In the genomic region with DNA sequence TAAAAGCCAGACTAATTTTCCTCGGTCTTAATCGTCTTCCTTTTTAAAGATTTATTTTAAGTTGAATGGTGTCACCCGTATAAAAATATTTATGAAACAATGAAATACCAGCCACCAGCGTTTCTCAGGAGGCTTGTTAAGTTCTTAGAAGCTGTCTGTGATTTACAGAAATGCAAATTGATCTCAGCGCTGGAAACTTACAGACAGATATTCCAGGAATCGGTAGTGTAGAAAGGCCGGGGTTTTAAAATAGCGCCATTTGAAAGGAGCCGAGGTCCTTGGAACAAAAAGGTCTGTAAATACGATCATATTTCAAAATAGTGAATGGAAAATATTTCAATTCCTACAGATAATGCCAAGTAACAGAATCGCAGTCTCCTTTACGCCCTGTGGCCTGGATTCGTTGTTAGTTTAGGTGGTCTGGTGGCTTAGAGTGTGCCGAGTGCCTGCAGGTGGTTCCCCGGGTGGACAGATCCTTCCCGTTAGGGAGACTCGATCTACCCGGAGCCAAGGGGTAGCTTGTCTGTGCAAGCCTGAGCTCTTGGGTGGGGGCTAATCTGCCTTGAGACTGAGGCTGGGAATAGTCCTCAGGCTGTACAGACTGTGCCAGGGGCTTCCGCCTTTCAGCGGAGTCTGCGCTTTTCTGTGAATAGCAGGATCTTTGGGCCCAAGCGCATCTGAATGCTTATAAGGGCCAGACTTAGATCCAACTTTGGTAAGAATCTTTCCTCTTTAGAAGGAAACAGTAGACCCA, we compare ENCODE assay signal across 8 mouse cellular contexts. TPM values are rescaled to one million over a fixed set of nuclear protein-coding genes. Genes with fewer than 3 reads are reported as not detected.
DNase-seq lines count a peak whose midpoint lies in the region; ATAC-seq and TF ChIP-seq lines count a peak whose summit lies in the region.

No protein-coding gene starts in this region.

- WGBS in intestine, embryonic 15.5 days = 2% methylated on average over 22 of the region's 22 CpGs
- 1% methylated on average over 22 of the region's 22 CpGs for WGBS in limb, embryonic 14.5 days

- H3K4me2 ChIP-seq in intestine, embryonic 15.5 days (replicated peaks) = peak overlapping the region; percentile 87
- H3K4me2 ChIP-seq in limb, embryonic 14.5 days (replicated peaks; ENCODE audit: low read depth, low read length, severe bottlenecking) = peak overlapping the region; percentile 71
- H3K4me2 ChIP-seq in myocyte (ENCODE audit: low read depth) = peak overlapping the region; percentile 76

- DNase-seq in frontal cortex, postnatal 10 days (ENCODE audit: low spot score in 2 of 2) = peak; percentile 18 to 33
- no peak for DNase-seq in frontal cortex, postnatal 25 days (ENCODE audit: low spot score in 2 of 2)
- peak; percentile 27 for DNase-seq in cerebellum, adult 9-11 months
- DNase-seq in gastrocnemius, adult 8-10 months (ENCODE audit: low spot score in 2 of 2) = peak; percentile 39 to 47
- peak; percentile 52 for DNase-seq in limb, embryonic 14.5 days (ENCODE audit: low spot score)
- no peak for DNase-seq in thymus, postnatal 25 days

- H3ac ChIP-seq in myocyte (ENCODE audit: control insufficient read depth, insufficient read length) = peak overlapping the region; percentile 99

- no peaks in the 10 kb centered on the region for H3K27me3 ChIP-seq in intestine, embryonic 15.5 days (replicated peaks)
- H3K27me3 ChIP-seq in limb, embryonic 14.5 days (ENCODE audit: control insufficient read depth, insufficient read depth, low read length) = no peaks in the 10 kb centered on the region
- H3K27me3 ChIP-seq in myocyte (ENCODE audit: control insufficient read depth, insufficient read depth, insufficient read length) = no peaks in the 10 kb centered on the region

- H3K36me3 ChIP-seq in intestine, embryonic 15.5 days = no peaks in the 10 kb centered on the region
- H3K36me3 ChIP-seq in limb, embryonic 14.5 days (ENCODE audit: control insufficient read depth, insufficient read depth, low read length) = no peaks in the 10 kb centered on the region
- no peaks in the 10 kb centered on the region for H3K36me3 ChIP-seq in myocyte (ENCODE audit: control insufficient read depth, insufficient read depth)

- TF ChIP-seq POLR2A in limb, embryonic 14.5 days (IDR thresholded peaks at IDR 0.05; ENCODE audit: borderline replicate concordance, extremely low read depth, insufficient read depth, insufficient read length) = no peak
- no peak for TF ChIP-seq POLR2A in myocyte (IDR thresholded peaks at IDR 0.05; ENCODE audit: insufficient read length, low read depth)

- peaks cover 21% of the 10 kb centered on the region for H3K4me1 ChIP-seq in intestine, embryonic 15.5 days (replicated peaks)
- peaks cover 40% of the 10 kb centered on the region for H3K4me1 ChIP-seq in limb, embryonic 14.5 days (ENCODE audit: control insufficient read depth, insufficient read depth, low read length)

- peak overlapping the region; percentile 58 for H3K9ac ChIP-seq in intestine, embryonic 15.5 days
- peak overlapping the region; percentile 91 for H3K9ac ChIP-seq in limb, embryonic 14.5 days (ENCODE audit: low read depth, low read length, severe bottlenecking)

- peaks cover 58% of the 10 kb centered on the region for H3K79me2 ChIP-seq in myocyte (ENCODE audit: control insufficient read depth, insufficient read depth)

- no peak for ATAC-seq in intestine, embryonic 15.5 days
- no peak for ATAC-seq in limb, embryonic 14.5 days (ENCODE audit: low FRiP score, low read depth)

- H3K4me3 ChIP-seq in intestine, embryonic 15.5 days (replicated peaks) = peak overlapping the region; percentile 93
- peak overlapping the region; percentile 85 for H3K4me3 ChIP-seq in limb, embryonic 14.5 days (replicated peaks; ENCODE audit: low read length)
- peak overlapping the region; percentile 59 for H3K4me3 ChIP-seq in myocyte

- H3K27ac ChIP-seq in intestine, embryonic 15.5 days = peak overlapping the region; percentile 75; the same call in 1 of the 2 replicates
- peak overlapping the region; percentile 98; the same call in 1 of the 2 replicates for H3K27ac ChIP-seq in limb, embryonic 14.5 days (replicated peaks; ENCODE audit: low read depth, low read length)

- no peaks in the 10 kb centered on the region for H3K9me3 ChIP-seq in intestine, embryonic 15.5 days
- no peaks in the 10 kb centered on the region for H3K9me3 ChIP-seq in limb, embryonic 14.5 days (ENCODE audit: control insufficient read depth, low read length)

TF ChIP-seq in myocyte, 11 proteins besides CTCF, POLR2A, EP300 and RAD21:
- no peak for TF ChIP-seq REST (IDR thresholded peaks at IDR 0.05; ENCODE audit: insufficient read depth, insufficient read length)
- no peak for TF ChIP-seq SRF (IDR thresholded peaks at IDR 0.05; ENCODE audit: control insufficient read depth, insufficient read length, low read depth)
- TF ChIP-seq POLR2AphosphoS2 (IDR thresholded peaks at IDR 0.05; ENCODE audit: insufficient read length, low read depth) = no peak
- no peak for TF ChIP-seq TCF12 (IDR thresholded peaks at IDR 0.05; ENCODE audit: insufficient read depth, poor library complexity, severe bottlenecking)
- no peak for TF ChIP-seq MYOG (IDR thresholded peaks at IDR 0.05; ENCODE audit: control insufficient read depth in 1 of 3, insufficient read depth in 1 of 3, insufficient read length in 2 of 3, low read depth in 2 of 3)
- TF ChIP-seq MAX (IDR thresholded peaks at IDR 0.05; ENCODE audit: low read depth) = no peak
- no peak for TF ChIP-seq TCF3 (IDR thresholded peaks at IDR 0.05; ENCODE audit: insufficient read length, low read depth)
- no peak for TF ChIP-seq E2F4 (IDR thresholded peaks at IDR 0.05; ENCODE audit: insufficient read depth)
- no peak for TF ChIP-seq USF1 (IDR thresholded peaks at IDR 0.05; ENCODE audit: low read depth)
- TF ChIP-seq CEBPB (IDR thresholded peaks at IDR 0.05; ENCODE audit: insufficient read depth, poor library complexity, severe bottlenecking) = no peak

RNA-seq across cellular contexts. Expression of gene Tead1, which starts 1.6 kb away (rescaled TPM):
- total RNA-seq in gastrocnemius, adult 8-10 months (2022) = 100 to 1,000 TPM; 165 to 271 (median 210) TPM
- 17.5 and 18.3 TPM in 2 replicates for polyA plus RNA-seq in intestine, embryonic 15.5 days (2015; fragmentation: Nextera tagmentation; extraction: Ambion mirVana)
- polyA plus RNA-seq in limb, embryonic 14.5 days (2012; rRNA removed) = 38.2 and 42.1 TPM in 2 replicates
- polyA plus RNA-seq in limb, embryonic 14.5 days (2014; fragmentation: Nextera tagmentation; extraction: Ambion mirVana) = 23.2 and 23.5 TPM in 2 replicates
- polyA plus RNA-seq in myocyte (2012; fragmentation: generic; extraction: Trizol) = 18.8 TPM

Comparison
In these comparisons a context has a peak if more than half of its experiments do, and no peak if none do; other contexts are left out.
1. DNase-seq: peak in frontal cortex, postnatal 10 days (2 of 2), cerebellum, adult 9-11 months (single experiment), gastrocnemius, adult 8-10 months (2 of 2) and limb, embryonic 14.5 days (single experiment); none in frontal cortex, postnatal 25 days (0 of 2) and thymus, postnatal 25 days (single experiment).
2. Peak in every context shown above with its lines, with median percentiles within 50 percentile points of each other: H3K4me2 ChIP-seq and H3K4me3 ChIP-seq.